Comparison of ENCODE assay signal across 32 mouse cellular contexts in genomic region chr14:106119371-106119770, GRCm38 (mm10). TPM values are rescaled to one million over a fixed set of nuclear protein-coding genes. Genes with fewer than 3 reads are reported as not detected.
DNase-seq lines count a peak whose midpoint lies in the region; ATAC-seq and TF ChIP-seq lines count a peak whose summit lies in the region.
"Had no signal": no experiment of that assay in that cellular context is flagged by ENCODE, and none has a peak within 500 bp of the region (broad histone marks: within the 10 kb centered on the region; RNA-seq: fewer than 3 reads in every experiment).

No protein-coding gene starts in this region.

- H3K9ac ChIP-seq in intestine, embryonic 16.5 days (ENCODE audit: low read depth, low read length): no peak overlapping the region
- H3K9ac ChIP-seq in intestine, embryonic 15.5 days: no peak overlapping the region
- H3K9ac ChIP-seq in lung, embryonic 14.5 days: no peak overlapping the region
- H3K9ac ChIP-seq: embryonic facial prominence, embryonic 15.5 days; forebrain, embryonic 12.5 days; forebrain, embryonic 15.5 days; heart, embryonic 13.5 days; hindbrain, embryonic 13.5 days had no signal

- 0 out of 2 replicates have a peak overlapping the region, but pooled peaks have one; percentile 16 for H3K27ac ChIP-seq in gastrocnemius, adult 2 months
- no peak overlapping the region for H3K27ac ChIP-seq in intestine, embryonic 16.5 days (ENCODE audit: low read length)
- H3K27ac ChIP-seq in intestine, embryonic 15.5 days: no peak overlapping the region
- H3K27ac ChIP-seq in lung, embryonic 14.5 days (ENCODE audit: low read depth): no peak overlapping the region
- H3K27ac ChIP-seq: embryonic facial prominence, embryonic 15.5 days; forebrain, embryonic 12.5 days; forebrain, embryonic 15.5 days; heart, embryonic 13.5 days; hindbrain, embryonic 10.5 days; hindbrain, embryonic 13.5 days had no signal

- DNase-seq in gastrocnemius, adult 2 months: no peak
- DNase-seq in gastrocnemius, postnatal 4 days (ENCODE audit: low spot score in 2 of 2): no peak
- peak; percentile 51 for DNase-seq in lung, embryonic 14.5 days
- DNase-seq in lung, postnatal 25 days (ENCODE audit: low spot score): no peak
- DNase-seq in thymus, adult 18-20 months: no peak
- DNase-seq: adrenal gland, adult 2 months; adrenal gland, postnatal 14 days; B cell, adult 2 months; cerebellum, adult 11-12 months; cerebellum, adult 8-10 months; cerebellum, postnatal 10 days; cerebellum, postnatal 36 days; embryo, embryonic 11 days; gastrocnemius, postnatal 10 days; gastrocnemius, postnatal 36 days; heart, adult 11 months; heart, postnatal 36 days had no signal

- H3K9me3 ChIP-seq in intestine, embryonic 16.5 days (ENCODE audit: control insufficient read depth, low read length): no peaks in the 10 kb centered on the region
- H3K9me3 ChIP-seq in intestine, embryonic 15.5 days: no peaks in the 10 kb centered on the region
- no peaks in the 10 kb centered on the region for H3K9me3 ChIP-seq in lung, embryonic 14.5 days (ENCODE audit: low read depth, low read length)
- H3K9me3 ChIP-seq: embryonic facial prominence, embryonic 15.5 days; forebrain, embryonic 12.5 days; forebrain, embryonic 15.5 days; heart, embryonic 13.5 days; hindbrain, embryonic 10.5 days; hindbrain, embryonic 13.5 days had no signal

- H3K36me3 ChIP-seq in intestine, embryonic 16.5 days (ENCODE audit: control insufficient read depth, insufficient read depth, low read length): no peaks in the 10 kb centered on the region
- H3K36me3 ChIP-seq in intestine, embryonic 15.5 days: no peaks in the 10 kb centered on the region
- no peaks in the 10 kb centered on the region for H3K36me3 ChIP-seq in lung, embryonic 14.5 days (ENCODE audit: insufficient read depth)
- H3K36me3 ChIP-seq: embryonic facial prominence, embryonic 15.5 days; forebrain, embryonic 12.5 days; forebrain, embryonic 15.5 days; G1E; heart, embryonic 13.5 days; hindbrain, embryonic 10.5 days; hindbrain, embryonic 13.5 days had no signal

- no peaks in the 10 kb centered on the region for H3K27me3 ChIP-seq in intestine, embryonic 16.5 days (replicated peaks; ENCODE audit: control insufficient read depth, insufficient read depth, low read length)
- H3K27me3 ChIP-seq in intestine, embryonic 15.5 days (replicated peaks): no peaks in the 10 kb centered on the region
- H3K27me3 ChIP-seq in lung, embryonic 14.5 days (ENCODE audit: insufficient read depth, low read length): no peaks in the 10 kb centered on the region
- H3K27me3 ChIP-seq: CH12.LX; embryonic facial prominence, embryonic 15.5 days; forebrain, embryonic 12.5 days; forebrain, embryonic 15.5 days; heart, embryonic 13.5 days; hindbrain, embryonic 13.5 days had no signal

- H3K4me2 ChIP-seq in intestine, embryonic 16.5 days (ENCODE audit: low read depth, low read length): no peak overlapping the region
- H3K4me2 ChIP-seq in intestine, embryonic 15.5 days (replicated peaks): no peak overlapping the region
- H3K4me2 ChIP-seq in lung, embryonic 14.5 days: no peak overlapping the region
- H3K4me2 ChIP-seq: embryonic facial prominence, embryonic 15.5 days; forebrain, embryonic 12.5 days; forebrain, embryonic 15.5 days; heart, embryonic 13.5 days; hindbrain, embryonic 13.5 days had no signal

- intact Hi-C loops in gastrocnemius, adult 2 months (cut with DNase I): no loop called here

- no peaks in the 10 kb centered on the region for H3K4me1 ChIP-seq in intestine, embryonic 16.5 days (ENCODE audit: control insufficient read depth, insufficient read depth, low read length)
- H3K4me1 ChIP-seq in intestine, embryonic 15.5 days (replicated peaks): no peaks in the 10 kb centered on the region
- H3K4me1 ChIP-seq in lung, embryonic 14.5 days (ENCODE audit: insufficient read depth): no peaks in the 10 kb centered on the region
- H3K4me1 ChIP-seq: embryonic facial prominence, embryonic 15.5 days; forebrain, embryonic 12.5 days; forebrain, embryonic 15.5 days; heart, embryonic 13.5 days; hindbrain, embryonic 10.5 days; hindbrain, embryonic 13.5 days had no signal

- 0 out of 2 replicates have a peak, but pooled peaks have one; percentile 44 for ATAC-seq in intestine, embryonic 16.5 days
- ATAC-seq in intestine, embryonic 15.5 days: no peak
- no peak for ATAC-seq in lung, embryonic 14.5 days (ENCODE audit: insufficient read depth)
- ATAC-seq: forebrain, embryonic 15.5 days; hindbrain, embryonic 16.5 days; intestine, postnatal 0 days had no signal

- H3K4me3 ChIP-seq in gastrocnemius, adult 2 months: no peak overlapping the region
- H3K4me3 ChIP-seq in intestine, embryonic 16.5 days (ENCODE audit: low read length): no peak overlapping the region
- H3K4me3 ChIP-seq in intestine, embryonic 15.5 days (replicated peaks): no peak overlapping the region
- no peak overlapping the region for H3K4me3 ChIP-seq in lung, embryonic 14.5 days (ENCODE audit: low read depth, low read length)
- H3K4me3 ChIP-seq: embryonic facial prominence, embryonic 15.5 days; forebrain, embryonic 12.5 days; forebrain, embryonic 15.5 days; heart, embryonic 13.5 days; hindbrain, embryonic 10.5 days; hindbrain, embryonic 13.5 days had no signal

- WGBS in intestine, embryonic 16.5 days: 54% methylated on average over 2 of the region's 2 CpGs
- 39% methylated on average over 2 of the region's 2 CpGs for WGBS in intestine, embryonic 15.5 days
- 32% methylated on average over 2 of the region's 2 CpGs for WGBS in lung, embryonic 14.5 days

- TF ChIP-seq CTCF in gastrocnemius, adult 2 months (IDR thresholded peaks at IDR 0.05): no peak
- TF ChIP-seq CTCF in lung, embryonic 14.5 days (IDR thresholded peaks at IDR 0.05; ENCODE audit: low read depth): no peak

RNA-seq across cellular contexts. Expression of gene Trim52, which starts 13.4 kb away (rescaled TPM):
- not detected for total RNA-seq in gastrocnemius, adult 2 months (2021)
- total RNA-seq in gastrocnemius, postnatal 4 days (2021): not detected
- polyA plus RNA-seq in intestine, embryonic 16.5 days (2015; fragmentation: Nextera tagmentation; extraction: Ambion mirVana): not detected in 2 replicates
- not detected in 2 replicates for polyA plus RNA-seq in intestine, embryonic 15.5 days (2015; fragmentation: Nextera tagmentation; extraction: Ambion mirVana)
- polyA plus RNA-seq in lung, embryonic 14.5 days (2014; fragmentation: Nextera tagmentation; extraction: Ambion mirVana): not detected in 2 replicates
- total RNA-seq: adrenal gland, adult 2 months; adrenal gland, postnatal 14 days; CH12.LX; gastrocnemius, postnatal 10 days; gastrocnemius, postnatal 36 days; heart, postnatal 36 days had no signal
- polyA plus RNA-seq: adrenal gland, adult 2 months; brain, embryonic 14.5 days; cortical plate, adult 2 months; embryonic facial prominence, embryonic 11.5 days; embryonic facial prominence, embryonic 15.5 days; forebrain, embryonic 12.5 days; forebrain, embryonic 15.5 days; G1E; heart, embryonic 13.5 days; hindbrain, embryonic 10.5 days; hindbrain, embryonic 13.5 days; hindbrain, embryonic 16.5 days; intestine, postnatal 0 days had no signal
